Mouse (Mus musculus) intestine, postnatal 0 days (tissue): ENCODE data around the gene Rnf220. TPM values are rescaled to one million over a fixed set of nuclear protein-coding genes. Genes with fewer than 3 reads are reported as not detected.

Experiments
- ATAC-seq: fragments of 200-750 bp; cut with Nextera tagmentation; 2 replicates; pipeline ENCODE4 v1.8.0; 2017; ENCODE audit warnings: mild to moderate bottlenecking, moderate TSS enrichment, moderate library complexity
- H3K27ac ChIP-seq: fragments of 300-500 bp; sonication (generic); 2 replicates; pipeline ENCODE4 v1.5.1; 2014; ENCODE audit warnings: mild to moderate bottlenecking, low read depth, low read length, moderate library complexity
- H3K27me3 ChIP-seq: fragments of 300-500 bp; sonication (generic); replicated peaks from 2 replicates; pipeline ENCODE4 v1.6.1; 2014; ENCODE audit warnings: low read length, mixed read lengths; ENCODE audit not compliant: control insufficient read depth, insufficient read depth
- H3K36me3 ChIP-seq: fragments of 300-500 bp; sonication (generic); 2 replicates; pipeline ENCODE4 v1.6.1; 2014; ENCODE audit warnings: mild to moderate bottlenecking, moderate library complexity; ENCODE audit not compliant: control insufficient read depth, insufficient read depth
- H3K4me1 ChIP-seq: fragments of 300-500 bp; sonication (generic); replicated peaks from 2 replicates; pipeline ENCODE4 v1.6.1; 2014; ENCODE audit warnings: antibody characterized with exemption, low read length, mixed read lengths; ENCODE audit not compliant: control insufficient read depth, insufficient read depth
- H3K4me2 ChIP-seq: fragments of 300-500 bp; sonication (generic); replicated peaks from 2 replicates; pipeline ENCODE4 v1.6.1; 2014; ENCODE audit warnings: low read depth, mild to moderate bottlenecking, moderate library complexity
- H3K4me3 ChIP-seq: fragments of 300-500 bp; sonication (generic); 2 replicates; pipeline ENCODE4 v1.5.1; 2014; ENCODE audit warnings: low read depth, low read length
- H3K9ac ChIP-seq: fragments of 300-500 bp; sonication (generic); 2 replicates; pipeline ENCODE4 v1.6.1; 2014; ENCODE audit warnings: mild to moderate bottlenecking, low read depth, low read length
- H3K9me3 ChIP-seq: fragments of 300-500 bp; sonication (generic); 2 replicates; pipeline ENCODE4 v1.6.1; 2016; ENCODE audit warnings: mixed run types; ENCODE audit not compliant: control insufficient read depth
- CTCF ChIP-seq: sonication (generic); IDR thresholded peaks from 2 replicates; pipeline ENCODE4 v1.5.1; 2016; ENCODE audit warnings: low read depth, mild to moderate bottlenecking, control low read depth, antibody characterized with exemption, moderate library complexity
- WGBS: fragments of 180-500 bp; shearing (Covaris S2); extraction: QIAGEN DNeasy Blood & Tissue Kit; methylation state at CpG from one replicate; pipeline ENCODE4 v1.1.7; 2014; 5-methylcytosine and 5-hydroxymethylcytosine counted together
- polyA plus RNA-seq: library from polyadenylated mRNA; unstranded; fragments of >200 nt; fragmentation: Nextera tagmentation; extraction: Ambion mirVana; gene quantifications from 2 replicates; pipeline ENCODE4 v1.2.1, GENCODE M21; 2015

Rnf220 gene
- polyA plus RNA-seq, 1 experiment from 2014 or later, result 35.9 TPM

- H3K9me3 ChIP-seq, result no peaks in the 10 kb centered on the region
- H3K36me3 ChIP-seq, result no peaks in the 10 kb centered on the region
- WGBS, result 4% methylated on average over 54 of the region's 54 CpGs
- peak overlapping the region; percentile 79 for H3K4me2 ChIP-seq
- no peak for ATAC-seq
- TF ChIP-seq CTCF, result no peak
- H3K27ac ChIP-seq, result no peak overlapping the region
- peak overlapping the region; percentile 45 for H3K4me3 ChIP-seq
- H3K4me1 ChIP-seq, result peaks cover 7% of the 10 kb centered on the region; the same call in 1 of the 2 replicates
- peaks cover 32% of the 10 kb centered on the region for H3K27me3 ChIP-seq
- H3K9ac ChIP-seq, result peak overlapping the region; percentile 24; the same call in 1 of the 2 replicates
These were observed 192.4 kb downstream of the Rnf220 start for GRCm38 (mm10) chr4:117304239-117305025.

GRCm38 (mm10) chr4:117303581-117304238 is 193.1 kb downstream of the Rnf220 start:
- Histone ChIP-seq H3K4me3 (peak overlapping the region; percentile 45), H3K9me3 (no peaks in the 10 kb centered on the region), H3K27me3 (peaks cover 32% of the 10 kb centered on the region), H3K9ac (peak overlapping the region; percentile 24; the same call in 1 of the 2 replicates), H3K4me1 (peaks cover 7% of the 10 kb centered on the region; the same call in 1 of the 2 replicates), H3K27ac (no peak overlapping the region), H3K4me2 (peak overlapping the region; percentile 79), H3K36me3 (no peaks in the 10 kb centered on the region)
- no peak for ATAC-seq
- TF ChIP-seq CTCF, result no peak
- 12% methylated on average over 30 of the region's 30 CpGs for WGBS

- ATAC-seq, result no peak
- 30% methylated on average over 14 of the region's 14 CpGs for WGBS
- H3K4me3 ChIP-seq, result no peak overlapping the region
- no peak overlapping the region for H3K9ac ChIP-seq
- H3K27ac ChIP-seq, result no peak overlapping the region
- peaks cover 7% of the 10 kb centered on the region; the same call in 1 of the 2 replicates for H3K4me1 ChIP-seq
- H3K4me2 ChIP-seq, result no peak overlapping the region
- H3K27me3 ChIP-seq, result peaks cover 37% of the 10 kb centered on the region
- no peak for TF ChIP-seq CTCF
- H3K36me3 ChIP-seq, result no peaks in the 10 kb centered on the region
- H3K9me3 ChIP-seq, result no peaks in the 10 kb centered on the region
These were observed 194.6 kb downstream of the Rnf220 start for GRCm38 (mm10) chr4:117302027-117302806.

- Histone ChIP-seq H3K4me1 (peaks cover 7% of the 10 kb centered on the region; the same call in 1 of the 2 replicates), H3K4me3 (no peak overlapping the region), H3K36me3 (no peaks in the 10 kb centered on the region), H3K27me3 (peaks cover 34% of the 10 kb centered on the region), H3K4me2 (no peak overlapping the region), H3K9ac (no peak overlapping the region), H3K27ac (no peak overlapping the region), H3K9me3 (no peaks in the 10 kb centered on the region)
- ATAC-seq, result no peak
- no peak for TF ChIP-seq CTCF
- 82% methylated on average over 10 of the region's 10 CpGs for WGBS
These were observed 196.9 kb downstream of the Rnf220 start for GRCm38 (mm10) chr4:117299921-117300320.

GRCm38 (mm10) chr4:117297819-117298218 is 199.0 kb downstream of the Rnf220 start:
- H3K4me1 ChIP-seq, result no peaks in the 10 kb centered on the region
- H3K4me2 ChIP-seq, result no peak overlapping the region
- H3K36me3 ChIP-seq, result no peaks in the 10 kb centered on the region
- H3K9ac ChIP-seq, result no peak overlapping the region
- WGBS, result 76% methylated on average over 9 of the region's 9 CpGs
- TF ChIP-seq CTCF, result no peak
- no peak overlapping the region for H3K27ac ChIP-seq
- peaks cover 17% of the 10 kb centered on the region for H3K27me3 ChIP-seq
- ATAC-seq, result no peak
- H3K9me3 ChIP-seq, result no peaks in the 10 kb centered on the region
- no peak overlapping the region for H3K4me3 ChIP-seq
